Mouse (Mus musculus) heart, postnatal 0 days (tissue): ENCODE measurements around the gene Cyp2g1. TPM values are rescaled to one million over a fixed set of nuclear protein-coding genes. Genes with fewer than 3 reads are reported as not detected.
"Not testable (repeated sequence)": the region's sequence is repeated elsewhere in the genome, so short reads cannot be mapped to it uniquely, and the experiment has no call there.

Source experiments
- ATAC-seq: fragments of 200-750 bp; cut with Nextera tagmentation; 2 replicates; pipeline ENCODE4 v1.8.0; 2017; ENCODE audit warnings: low read depth, moderate number of reproducible peaks, moderate library complexity; ENCODE audit not compliant: insufficient read depth
- DNase-seq: peaks from one replicate; pipeline ENCODE4 v3.0.0-alpha.2; 2016; ENCODE audit warnings: low spot score
- H3K27ac ChIP-seq: fragments of 300-500 bp; sonication (generic); 2 replicates; pipeline ENCODE4 v1.5.1; 2014; ENCODE audit warnings: low read depth, mild to moderate bottlenecking
- H3K27me3 ChIP-seq: fragments of 300-500 bp; sonication (generic); 2 replicates; pipeline ENCODE4 v1.6.1; 2014; ENCODE audit warnings: low read length, mixed read lengths; ENCODE audit not compliant: control insufficient read depth, insufficient read depth
- H3K36me3 ChIP-seq: fragments of 300-500 bp; sonication (generic); replicated peaks from 2 replicates; pipeline ENCODE4 v1.6.1; 2014; ENCODE audit warnings: low read length, mixed read lengths; ENCODE audit not compliant: control insufficient read depth, insufficient read depth
- H3K4me1 ChIP-seq: fragments of 300-500 bp; sonication (generic); 2 replicates; pipeline ENCODE4 v1.6.1; 2014; ENCODE audit warnings: antibody characterized with exemption; ENCODE audit not compliant: control insufficient read depth, insufficient read depth
- H3K4me2 ChIP-seq: fragments of 300-500 bp; sonication (generic); 2 replicates; pipeline ENCODE4 v1.6.1; 2014; ENCODE audit warnings: low read depth, mild to moderate bottlenecking, low read length, moderate library complexity
- H3K4me3 ChIP-seq: fragments of 300-500 bp; sonication (generic); 2 replicates; pipeline ENCODE4 v1.5.1; 2014; ENCODE audit warnings: low read depth, low read length
- H3K9ac ChIP-seq: fragments of 300-500 bp; sonication (generic); replicated peaks from 2 replicates; pipeline ENCODE4 v1.6.1; 2014; ENCODE audit warnings: low read depth, low read length, mixed read lengths
- H3K9me3 ChIP-seq: fragments of 300-500 bp; sonication (generic); replicated peaks from 2 replicates; pipeline ENCODE4 v1.6.1; 2016; ENCODE audit warnings: low read length; ENCODE audit not compliant: control insufficient read depth
- CTCF ChIP-seq: IDR thresholded peaks from 2 replicates; pipeline ENCODE4 v1.5.1; 2016; ENCODE audit warnings: antibody characterized with exemption, control low read depth, low read depth
- EP300 ChIP-seq: IDR thresholded peaks from 2 replicates; pipeline ENCODE4 v1.6.1; 2016; ENCODE audit warnings: antibody characterized with exemption, low read depth
- WGBS: fragments of 180-500 bp; shearing (Covaris S2); extraction: QIAGEN DNeasy Blood & Tissue Kit; methylation state at CpG from one replicate; pipeline ENCODE4 v1.1.7; 2014; 5-methylcytosine and 5-hydroxymethylcytosine counted together
- polyA plus RNA-seq: library from polyadenylated mRNA; unstranded; fragments of >200 nt; fragmentation: Nextera tagmentation; extraction: Ambion mirVana; gene quantifications from 2 replicates; pipeline ENCODE4 v1.2.1, GENCODE M21; 2015
- total RNA-seq: library from RNA; depleted of rRNA; stranded (reverse); fragments of >200 nt; gene quantifications from 2 replicates; pipeline ENCODE4 v1.2.3, GENCODE M21; 2014; ENCODE audit warnings: low replicate concordance

The Cyp2g1 gene
- total and polyA plus RNA-seq, 2 experiments from 2014 or later: not detected

DNA sequence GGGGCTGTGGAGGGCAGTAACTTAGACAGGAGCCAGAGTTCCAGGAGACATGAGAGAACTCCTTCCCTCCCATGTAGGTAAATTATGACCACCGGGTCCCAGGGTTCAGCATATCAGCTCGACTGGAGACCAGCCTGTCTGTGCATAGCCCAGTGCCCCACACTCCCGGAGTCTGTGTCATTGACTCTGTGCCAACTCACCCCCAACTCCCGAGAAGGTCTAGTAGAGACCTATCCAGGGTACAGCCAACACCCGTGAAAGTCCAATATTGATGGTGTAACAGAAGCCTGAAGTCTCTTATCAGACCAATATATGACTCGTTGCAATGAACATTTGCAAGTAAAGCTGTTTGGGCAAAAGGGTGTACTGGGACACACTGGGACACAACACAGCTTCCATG lies 18.7 kb upstream of the Cyp2g1 start:
- Histone ChIP-seq H3K9me3 (no peaks in the 10 kb centered on the region), H3K27ac (no peak overlapping the region), H3K4me1 (no peaks in the 10 kb centered on the region), H3K9ac (no peak overlapping the region), H3K36me3 (no peaks in the 10 kb centered on the region), H3K4me3 (no peak overlapping the region), H3K27me3 (no peaks in the 10 kb centered on the region), H3K4me2 (no peak overlapping the region)
- DNase-seq: no peak
- WGBS: 55% methylated on average over 6 of the region's 6 CpGs
- no peak for ATAC-seq
- no peak for TF ChIP-seq CTCF

GRCm38 (mm10) chr7:26800104-26800503 lies 8.6 kb upstream of the Cyp2g1 start:
- no peaks in the 10 kb centered on the region for H3K4me1 ChIP-seq
- no peak for ATAC-seq
- no peaks in the 10 kb centered on the region for H3K27me3 ChIP-seq
- DNase-seq: no peak
- H3K27ac ChIP-seq: no peak overlapping the region
- no peak overlapping the region for H3K4me2 ChIP-seq
- no peak for TF ChIP-seq EP300
- no peak for TF ChIP-seq CTCF
- no peaks in the 10 kb centered on the region for H3K9me3 ChIP-seq
- H3K36me3 ChIP-seq: no peaks in the 10 kb centered on the region
- H3K9ac ChIP-seq: no peak overlapping the region
- H3K4me3 ChIP-seq: no peak overlapping the region

GRCm38 (mm10) chr7:26800996-26801395 lies 7.7 kb upstream of the Cyp2g1 start:
- no peak for ATAC-seq
- no peak for DNase-seq
- Histone ChIP-seq H3K27me3 (no peaks in the 10 kb centered on the region), H3K4me1 (no peaks in the 10 kb centered on the region), H3K9me3 (no peaks in the 10 kb centered on the region), H3K36me3 (no peaks in the 10 kb centered on the region), H3K9ac (no peak overlapping the region), H3K27ac (no peak overlapping the region), H3K4me3 (no peak overlapping the region), H3K4me2 (no peak overlapping the region)
- TF ChIP-seq EP300 (no peak), CTCF (no peak)
- WGBS: 75% methylated on average over 1 of the region's 1 CpGs

DNA sequence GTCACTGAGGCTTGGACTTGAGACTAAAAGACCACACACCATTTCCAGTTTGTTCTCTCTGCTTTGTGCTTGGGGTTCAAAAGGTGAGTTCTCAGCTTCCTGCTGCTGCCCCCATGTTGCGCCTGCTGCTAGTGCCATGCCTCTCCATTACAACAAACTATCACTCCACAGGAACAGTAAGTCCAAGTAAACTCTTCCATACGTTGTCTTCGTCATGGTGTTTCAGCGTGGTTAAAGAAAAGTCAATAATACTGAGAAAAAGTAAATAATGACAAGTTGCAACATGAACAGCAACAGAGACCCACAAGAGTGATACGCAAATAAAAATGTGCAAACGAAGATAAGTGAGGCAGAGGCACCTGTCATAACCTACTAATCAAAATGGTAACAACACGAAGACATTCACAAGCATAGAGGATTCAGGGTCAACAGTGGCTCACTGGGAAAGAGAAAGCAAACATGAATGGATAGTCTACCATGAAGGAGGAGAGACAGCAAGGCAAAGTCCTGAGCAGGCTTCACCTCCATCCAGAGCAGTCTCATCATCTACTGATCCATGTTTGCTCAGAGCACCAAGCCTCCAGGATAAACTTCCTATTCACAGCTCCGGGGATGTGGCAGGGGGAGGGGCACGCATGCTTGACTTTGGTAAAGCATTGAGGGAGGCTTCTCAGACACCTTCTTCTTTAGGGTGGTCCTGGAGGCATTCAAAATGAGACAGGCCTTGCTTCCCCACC lies 23.0 kb downstream of the Cyp2g1 start:
- not testable (repeated sequence) for H3K4me3 ChIP-seq, H3K9ac ChIP-seq, H3K27me3 ChIP-seq, H3K27ac ChIP-seq, ATAC-seq, H3K36me3 ChIP-seq, H3K9me3 ChIP-seq, H3K4me2 ChIP-seq, DNase-seq, H3K4me1 ChIP-seq
- 68% methylated on average over 7 of the region's 9 CpGs for WGBS

DNA sequence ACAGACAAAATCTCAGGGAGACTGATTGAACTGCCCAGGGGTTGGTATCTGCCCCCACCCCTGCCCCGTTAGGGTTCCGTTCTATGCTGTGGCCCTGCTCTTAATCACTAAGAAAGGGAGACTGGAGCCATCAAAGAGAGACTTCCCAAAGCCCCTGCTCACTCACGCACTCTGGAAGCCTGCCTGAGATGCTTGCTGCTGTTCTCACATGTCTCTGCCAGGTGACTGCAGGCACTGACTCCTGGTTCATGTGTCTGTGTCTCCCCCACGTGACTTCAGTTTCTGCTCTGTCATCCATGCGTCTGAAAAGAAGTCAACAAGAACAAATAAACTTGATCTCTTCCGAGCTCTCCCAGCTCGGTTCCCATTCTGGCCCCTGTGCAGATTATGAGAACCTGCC lies 24.0 kb downstream of the Cyp2g1 start:
- H3K27me3 ChIP-seq, H3K27ac ChIP-seq, H3K9ac ChIP-seq, DNase-seq, H3K36me3 ChIP-seq, H3K4me3 ChIP-seq, H3K9me3 ChIP-seq, H3K4me1 ChIP-seq, ATAC-seq, H3K4me2 ChIP-seq: not testable (repeated sequence)
- 69% methylated on average over 6 of the region's 7 CpGs for WGBS

DNA sequence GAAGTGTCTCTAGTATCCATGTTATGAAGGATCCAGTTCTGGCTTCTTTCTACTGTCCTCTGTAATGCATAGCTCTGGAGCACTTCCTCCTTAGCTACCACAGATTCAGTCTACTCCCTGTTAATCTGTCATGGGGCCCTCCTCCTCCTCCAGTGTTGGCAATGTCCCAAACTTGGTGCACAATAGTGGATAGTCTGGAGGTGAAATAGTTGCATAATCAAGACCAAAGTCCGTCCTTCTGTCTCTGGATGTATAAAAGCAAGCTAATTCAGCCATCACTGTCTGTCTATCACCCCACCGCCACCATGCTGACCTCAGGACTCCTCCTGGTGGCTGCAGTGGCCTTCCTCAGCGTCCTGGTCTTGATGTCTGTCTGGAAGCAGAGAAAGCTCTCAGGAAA lies 26.4 kb downstream of the Cyp2g1 start, which contains the start of gene Cyp2a5:
Gene Cyp2a5 (plus strand): TSS at position 247 of the 400 bp plus-strand sequence.
- not testable (repeated sequence) for H3K9me3 ChIP-seq, H3K36me3 ChIP-seq, H3K4me1 ChIP-seq, H3K4me2 ChIP-seq, DNase-seq, ATAC-seq, H3K4me3 ChIP-seq, H3K27ac ChIP-seq, H3K9ac ChIP-seq, H3K27me3 ChIP-seq
- WGBS: 53% methylated on average over 3 of the region's 3 CpGs

GRCm38 (mm10) chr7:26843400-26843799 lies 34.7 kb downstream of the Cyp2g1 start:
- not testable (repeated sequence) for ATAC-seq, DNase-seq, H3K9me3 ChIP-seq, H3K4me2 ChIP-seq, H3K27ac ChIP-seq, H3K36me3 ChIP-seq, H3K9ac ChIP-seq, H3K4me1 ChIP-seq, H3K27me3 ChIP-seq, H3K4me3 ChIP-seq
- 79% methylated on average over 2 of the region's 2 CpGs for WGBS

- not testable (repeated sequence) for H3K36me3 ChIP-seq, H3K4me1 ChIP-seq, H3K27me3 ChIP-seq, ATAC-seq, H3K27ac ChIP-seq, H3K4me2 ChIP-seq, H3K9ac ChIP-seq, DNase-seq, H3K4me3 ChIP-seq, H3K9me3 ChIP-seq
Observed at GRCm38 (mm10) chr7:26850063-26850462, 41.4 kb downstream of the Cyp2g1 start.
